Mouse (Mus musculus) hindbrain, postnatal 0 days (tissue): ENCODE measurements around the gene Emc10. TPM values are rescaled to one million over a fixed set of nuclear protein-coding genes. Genes with fewer than 3 reads are reported as not detected.

Source experiments
- ATAC-seq: fragments of 200-750 bp; cut with Nextera tagmentation; 2 replicates; pipeline ENCODE4 v1.8.0; 2017; ENCODE audit warnings: mild to moderate bottlenecking, moderate TSS enrichment, moderate library complexity
- DNase-seq: peaks from one replicate; pipeline ENCODE4 v3.0.0-alpha.2; 2015; ENCODE audit warnings: low spot score
- H3K27ac ChIP-seq: fragments of 300-500 bp; sonication (generic); 2 replicates; pipeline ENCODE4 v1.5.1; 2014; ENCODE audit warnings: mild to moderate bottlenecking
- H3K27me3 ChIP-seq: fragments of 300-500 bp; sonication (generic); 2 replicates; pipeline ENCODE4 v1.6.1; 2014; ENCODE audit warnings: low read length, mixed read lengths; ENCODE audit not compliant: insufficient read depth
- H3K36me3 ChIP-seq: fragments of 300-500 bp; sonication (generic); 2 replicates; pipeline ENCODE4 v1.6.1; 2014; ENCODE audit warnings: low read length, mixed read lengths; ENCODE audit not compliant: insufficient read depth
- H3K4me1 ChIP-seq: fragments of 300-500 bp; sonication (generic); 2 replicates; pipeline ENCODE4 v1.6.1; 2014; ENCODE audit warnings: antibody characterized with exemption, low read length, mixed read lengths; ENCODE audit not compliant: insufficient read depth
- H3K4me2 ChIP-seq: fragments of 300-500 bp; sonication (generic); 2 replicates; pipeline ENCODE4 v1.6.1; 2014; ENCODE audit warnings: low read depth, mild to moderate bottlenecking, low read length, moderate library complexity, mixed read lengths
- H3K4me3 ChIP-seq: fragments of 300-500 bp; sonication (generic); 2 replicates; pipeline ENCODE4 v1.5.1; 2014; ENCODE audit warnings: low read length
- H3K9ac ChIP-seq: fragments of 300-500 bp; sonication (generic); replicated peaks from 2 replicates; pipeline ENCODE4 v1.6.1; 2014; ENCODE audit warnings: mild to moderate bottlenecking, low read length, moderate library complexity, mixed read lengths
- H3K9me3 ChIP-seq: fragments of 300-500 bp; sonication (generic); 2 replicates; pipeline ENCODE4 v1.6.1; 2016; ENCODE audit warnings: low read length, mixed read lengths
- CTCF ChIP-seq: IDR thresholded peaks from 2 replicates; pipeline ENCODE4 v1.5.1; 2016; ENCODE audit warnings: antibody characterized with exemption, control low read depth, low read depth
- WGBS: fragments of 180-500 bp; shearing (Covaris S2); extraction: QIAGEN DNeasy Blood & Tissue Kit; methylation state at CpG from one replicate; pipeline ENCODE4 v1.1.7; 2014; 5-methylcytosine and 5-hydroxymethylcytosine counted together
- polyA plus RNA-seq: library from polyadenylated mRNA; unstranded; fragments of >200 nt; fragmentation: Nextera tagmentation; extraction: Ambion mirVana; gene quantifications from 2 replicates; pipeline ENCODE4 v1.2.1, GENCODE M21; 2015
- total RNA-seq: library from RNA; depleted of rRNA; stranded (reverse); fragments of >200 nt; gene quantifications from 2 replicates; pipeline ENCODE4 v1.2.3, GENCODE M21; 2014; rRNA removed

Gene Emc10
- 311 and 319 TPM in 2 replicates for total RNA-seq
- polyA plus RNA-seq, result 138 and 152 TPM in 2 replicates

- DNase-seq, result peak; percentile 99
- H3K36me3 ChIP-seq, result peaks cover 19% of the 10 kb centered on the region
- WGBS, result under 1% methylated on average over 53 of the region's 58 CpGs
Observed at GRCm38 (mm10) chr7:44495992-44496770, at the start of gene Emc10, which contains the start of gene Fam71e1. Gene Emc10, minus strand, starts transcription at chr7:44496529. Gene Fam71e1, plus strand, starts transcription at chr7:44496581.

GRCm38 (mm10) chr7:44543071-44543470 lies 46.7 kb upstream of the Emc10 start:
- Histone ChIP-seq H3K4me2 (no peak overlapping the region), H3K36me3 (peaks cover 9% of the 10 kb centered on the region), H3K27ac (no peak overlapping the region), H3K27me3 (no peaks in the 10 kb centered on the region), H3K4me3 (no peak overlapping the region), H3K9me3 (no peaks in the 10 kb centered on the region), H3K9ac (no peak overlapping the region), H3K4me1 (peaks cover 5% of the 10 kb centered on the region; the same call in 1 of the 2 replicates)
- no peak for DNase-seq
- no peak for TF ChIP-seq CTCF
- WGBS, result 82% methylated on average over 12 of the region's 12 CpGs
- no peak for ATAC-seq

More at GRCm38 (mm10) chr7:44495992-44496770, at the start of gene Emc10, which contains the start of gene Fam71e1:
- ATAC-seq, result peak; percentile 95
- H3K27ac ChIP-seq, result peak within 1 kb of the TSS; percentile 98
- H3K4me2 ChIP-seq, result peak within 1 kb of the TSS; percentile 96
- peaks cover 12% of the 10 kb centered on the region for H3K4me1 ChIP-seq
- no peaks in the 10 kb centered on the region for H3K27me3 ChIP-seq
- peak within 1 kb of the TSS; percentile 85 for H3K4me3 ChIP-seq
- no peak for TF ChIP-seq CTCF
- H3K9me3 ChIP-seq, result no peaks in the 10 kb centered on the region
- peak within 1 kb of the TSS; percentile 89 for H3K9ac ChIP-seq

DNA sequence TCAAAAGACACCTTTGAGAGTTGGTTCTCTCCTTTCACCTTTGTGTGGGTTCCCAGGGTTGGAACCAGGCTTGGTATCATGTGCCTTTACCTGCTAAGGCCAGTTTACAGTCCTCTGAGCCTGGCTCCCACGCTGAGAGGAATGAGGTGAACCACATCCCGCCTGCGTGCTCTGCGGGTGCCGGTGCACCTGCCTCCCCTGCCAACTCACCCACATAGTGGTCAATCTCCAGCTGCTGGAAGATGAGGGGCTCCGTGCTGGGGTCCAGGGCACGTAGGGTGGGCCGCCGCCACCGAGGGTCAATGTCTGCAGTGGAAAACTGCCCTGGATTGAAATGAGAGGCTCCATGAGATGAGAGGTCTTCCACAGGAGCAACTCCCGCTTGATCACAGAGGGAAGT lies 46.2 kb upstream of the Emc10 start:
- no peaks in the 10 kb centered on the region for H3K9me3 ChIP-seq
- peaks cover 10% of the 10 kb centered on the region for H3K36me3 ChIP-seq
- H3K4me2 ChIP-seq, result no peak overlapping the region
- no peaks in the 10 kb centered on the region for H3K27me3 ChIP-seq
- H3K4me1 ChIP-seq, result 0 out of 2 replicates have a peak, but pooled peaks cover under 1% of the 10 kb centered on the region
- ATAC-seq (no peak), DNase-seq (no peak)
- no peak overlapping the region for H3K4me3 ChIP-seq
- H3K27ac ChIP-seq, result no peak overlapping the region
- WGBS, result 91% methylated on average over 11 of the region's 11 CpGs
- TF ChIP-seq CTCF, result no peak
- H3K9ac ChIP-seq, result no peak overlapping the region

- H3K4me3 ChIP-seq, result no peak overlapping the region
- no peak overlapping the region for H3K4me2 ChIP-seq
- no peak overlapping the region for H3K27ac ChIP-seq
- H3K9ac ChIP-seq, result no peak overlapping the region
- H3K9me3 ChIP-seq, result no peaks in the 10 kb centered on the region
- WGBS, result 94% methylated on average over 41 of the region's 41 CpGs
- no peak for TF ChIP-seq CTCF
- H3K36me3 ChIP-seq, result peaks cover 10% of the 10 kb centered on the region
- ATAC-seq (no peak), DNase-seq (no peak)
- no peaks in the 10 kb centered on the region for H3K27me3 ChIP-seq
- no peaks in the 10 kb centered on the region for H3K4me1 ChIP-seq
Observed at GRCm38 (mm10) chr7:44538756-44539624, 42.7 kb upstream of the Emc10 start.

DNA sequence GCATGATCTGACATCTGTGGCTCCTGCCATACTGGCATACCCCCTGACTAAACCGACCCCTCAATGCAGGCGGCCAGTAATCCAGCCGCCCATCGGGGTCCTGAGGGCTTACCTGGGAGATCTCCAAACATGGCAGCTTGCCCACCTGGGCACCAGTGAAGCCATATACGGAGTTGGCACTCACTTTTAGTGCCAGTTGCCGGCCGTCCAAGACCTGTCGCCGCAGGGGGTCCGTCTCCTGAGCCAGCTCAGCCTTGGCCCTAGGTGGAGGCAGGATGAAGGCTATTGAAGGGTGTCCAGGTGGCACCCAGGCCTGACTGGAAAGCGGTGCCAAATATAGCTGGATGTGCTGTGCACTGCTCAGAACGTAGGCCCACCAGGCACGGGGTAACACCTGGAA lies 41.2 kb upstream of the Emc10 start:
- no peak overlapping the region for H3K4me2 ChIP-seq
- no peak overlapping the region for H3K4me3 ChIP-seq
- DNase-seq (no peak), ATAC-seq (no peak)
- peaks cover 10% of the 10 kb centered on the region for H3K36me3 ChIP-seq
- H3K9ac ChIP-seq, result no peak overlapping the region
- H3K27ac ChIP-seq, result no peak overlapping the region
- 74% methylated on average over 13 of the region's 13 CpGs for WGBS
- TF ChIP-seq CTCF, result no peak
- H3K4me1 ChIP-seq, result no peaks in the 10 kb centered on the region
- no peaks in the 10 kb centered on the region for H3K27me3 ChIP-seq
- no peaks in the 10 kb centered on the region for H3K9me3 ChIP-seq

DNA sequence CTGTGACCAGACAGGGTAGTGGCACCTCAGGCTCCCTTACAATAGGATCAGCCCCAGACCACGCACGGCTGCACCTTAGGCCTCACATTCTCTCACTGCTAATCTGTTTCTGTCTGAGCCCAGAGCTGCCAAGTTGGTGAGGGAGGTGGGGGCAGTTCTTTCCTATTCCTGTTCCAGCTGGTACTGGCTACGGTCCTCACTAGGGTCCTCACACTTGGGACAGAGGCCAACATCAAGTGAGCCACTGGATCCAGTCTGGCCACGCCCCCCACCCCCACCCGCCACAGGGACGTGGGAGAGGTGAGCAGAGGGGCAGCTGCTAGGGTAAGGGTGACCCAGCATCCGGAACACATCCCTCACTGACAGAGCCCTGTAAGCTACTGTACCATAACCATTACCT lies 40.7 kb upstream of the Emc10 start:
- ATAC-seq (no peak), DNase-seq (no peak)
- Histone ChIP-seq H3K4me2 (no peak overlapping the region), H3K4me1 (no peaks in the 10 kb centered on the region), H3K9me3 (no peaks in the 10 kb centered on the region), H3K4me3 (no peak overlapping the region), H3K27ac (no peak overlapping the region), H3K27me3 (no peaks in the 10 kb centered on the region), H3K9ac (no peak overlapping the region), H3K36me3 (peaks cover 10% of the 10 kb centered on the region)
- no peak for TF ChIP-seq CTCF
- 71% methylated on average over 7 of the region's 7 CpGs for WGBS
